Mouse (Mus musculus): ENCODE data around the gene Hist2h3b.
A peak's percentile ranks its signal among the peaks of the same experiment; 100 is the strongest.
"Not testable (repeated sequence)": the region's sequence is repeated elsewhere in the genome, so short reads cannot be mapped to it uniquely, and the experiment has no call there.

Hist2h3b gene

DNA sequence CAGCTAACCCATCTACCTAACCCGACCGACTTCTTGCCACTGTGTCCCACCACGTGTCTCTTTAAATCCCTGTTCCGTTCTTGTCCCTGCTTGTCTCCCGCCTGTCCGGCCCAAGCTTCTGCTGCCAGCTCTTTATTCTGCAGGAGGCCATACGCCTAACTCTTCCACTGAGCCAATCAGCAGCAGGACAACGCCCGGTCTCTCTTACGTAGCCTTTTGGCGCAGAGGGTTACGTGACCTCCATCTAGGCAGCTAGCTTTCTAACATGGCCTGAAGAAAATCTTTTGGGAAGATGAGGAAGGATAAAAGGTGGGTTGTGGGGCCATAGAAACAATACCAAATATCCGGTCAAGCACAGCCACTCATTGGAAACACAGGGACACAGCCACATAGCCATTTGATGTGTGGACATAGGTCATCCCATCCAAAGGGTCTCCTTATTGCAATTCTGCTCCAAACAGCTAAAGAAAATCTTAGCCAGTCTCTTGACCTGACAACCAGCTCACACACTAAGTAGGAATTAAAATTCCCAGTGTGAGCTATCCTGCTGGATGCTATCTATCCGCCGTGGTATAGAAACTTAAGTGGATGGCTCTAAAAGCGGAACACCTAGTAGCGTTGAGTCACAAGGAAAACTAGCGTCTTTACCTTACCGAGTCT lies 6.1 kb upstream of the Hist2h3b start:
- peak; percentile 97 for DNase-seq (ENCODE audit: low read depth, low spot score)

DNA sequence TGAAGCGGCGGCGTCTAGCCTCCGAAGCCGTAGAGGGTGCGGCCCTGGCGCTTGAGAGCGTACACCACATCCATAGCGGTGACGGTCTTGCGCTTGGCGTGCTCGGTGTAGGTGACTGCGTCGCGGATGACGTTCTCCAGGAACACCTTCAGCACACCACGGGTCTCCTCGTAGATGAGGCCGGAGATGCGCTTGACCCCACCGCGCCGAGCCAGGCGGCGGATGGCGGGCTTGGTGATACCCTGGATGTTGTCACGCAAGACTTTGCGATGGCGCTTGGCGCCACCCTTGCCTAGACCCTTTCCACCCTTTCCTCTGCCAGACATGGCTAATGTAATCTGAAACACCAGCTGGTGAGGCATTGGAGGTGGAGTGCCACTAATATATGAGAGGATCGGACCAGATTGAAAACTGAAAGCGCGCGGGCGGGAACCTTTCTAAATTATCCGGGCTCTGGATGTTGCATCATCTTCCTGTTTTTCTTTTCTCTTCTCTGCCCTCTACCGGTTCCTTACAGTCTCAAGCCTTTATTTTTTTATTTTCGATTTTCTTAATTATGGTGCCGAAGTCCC lies 5.4 kb upstream of the Hist2h3b start, which contains the start of gene Hist2h4:
Hist2h4 (minus strand) TSS at position 333 of the 572 bp plus-strand sequence.
- peak; percentile 99 for DNase-seq (ENCODE audit: low read depth, low spot score)

DNA sequence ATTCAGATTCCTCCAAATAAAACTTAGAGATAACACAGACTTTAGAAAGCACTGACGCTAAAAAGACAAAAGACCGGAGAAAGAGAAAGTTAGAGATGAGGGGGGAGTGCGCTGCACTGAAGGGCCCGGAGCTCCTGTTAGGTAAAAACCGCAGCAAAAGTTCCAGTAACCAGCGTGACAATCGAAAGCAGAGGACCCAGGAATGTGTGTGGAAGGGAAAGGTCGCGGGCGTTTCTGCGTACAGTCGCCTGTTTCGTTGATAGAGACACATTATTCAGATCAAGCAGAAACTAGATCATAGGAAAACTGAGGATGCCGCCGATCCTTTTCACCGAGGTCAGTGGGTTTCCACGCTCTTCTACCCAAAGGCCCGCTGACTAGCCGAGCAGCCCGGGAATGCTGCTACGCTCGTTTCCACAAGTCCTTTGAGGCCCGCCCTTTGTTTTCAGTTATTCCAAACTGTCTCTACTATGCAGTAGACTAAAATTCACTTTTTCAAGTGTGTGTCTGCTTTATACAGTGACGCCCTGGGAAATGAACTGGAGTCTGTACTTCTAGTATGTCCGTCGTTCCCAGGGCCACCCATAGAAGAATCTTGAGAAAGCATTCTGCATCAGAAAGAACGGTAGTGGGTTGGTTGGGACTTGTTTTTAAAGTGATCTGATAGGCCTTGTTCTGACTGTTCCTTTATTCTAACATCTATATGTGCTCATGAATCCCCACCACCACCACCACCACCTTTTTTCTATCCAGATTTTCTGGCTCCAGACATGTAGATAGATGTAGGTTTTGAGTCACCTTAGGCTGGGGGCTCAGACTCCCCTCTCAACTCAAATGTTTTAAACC lies 4.7 kb upstream of the Hist2h3b start:
- peak; percentile 77 for DNase-seq (ENCODE audit: low read depth, low spot score)

DNA sequence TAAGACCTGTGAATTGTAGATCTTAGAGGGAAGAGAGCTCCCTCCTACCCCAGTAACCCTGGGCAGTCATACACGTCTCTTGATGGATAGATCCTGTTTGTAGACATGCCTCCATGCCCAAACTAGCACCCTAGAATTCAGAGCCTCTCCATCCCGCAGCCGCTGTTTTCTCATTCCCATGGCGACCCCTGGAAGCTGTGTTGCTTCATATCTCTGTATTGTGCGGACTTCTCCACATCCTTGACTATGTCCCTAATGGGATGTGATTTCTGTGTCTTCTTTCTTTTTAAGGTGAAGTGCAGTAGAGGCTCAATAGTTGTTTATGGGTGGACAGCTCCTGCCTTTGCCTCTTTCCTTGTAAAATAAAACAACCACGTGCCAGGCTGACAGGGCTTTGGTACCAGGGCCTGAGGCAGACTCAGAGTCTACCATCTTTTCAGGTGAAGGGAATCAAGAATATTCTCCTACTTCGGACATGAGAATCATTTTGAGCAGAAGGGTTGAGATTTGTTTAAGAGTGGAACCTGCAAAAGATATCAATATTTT lies 4.0 kb upstream of the Hist2h3b start:
- DNase-seq (ENCODE audit: low read depth, low spot score), result peak; percentile 47

DNA sequence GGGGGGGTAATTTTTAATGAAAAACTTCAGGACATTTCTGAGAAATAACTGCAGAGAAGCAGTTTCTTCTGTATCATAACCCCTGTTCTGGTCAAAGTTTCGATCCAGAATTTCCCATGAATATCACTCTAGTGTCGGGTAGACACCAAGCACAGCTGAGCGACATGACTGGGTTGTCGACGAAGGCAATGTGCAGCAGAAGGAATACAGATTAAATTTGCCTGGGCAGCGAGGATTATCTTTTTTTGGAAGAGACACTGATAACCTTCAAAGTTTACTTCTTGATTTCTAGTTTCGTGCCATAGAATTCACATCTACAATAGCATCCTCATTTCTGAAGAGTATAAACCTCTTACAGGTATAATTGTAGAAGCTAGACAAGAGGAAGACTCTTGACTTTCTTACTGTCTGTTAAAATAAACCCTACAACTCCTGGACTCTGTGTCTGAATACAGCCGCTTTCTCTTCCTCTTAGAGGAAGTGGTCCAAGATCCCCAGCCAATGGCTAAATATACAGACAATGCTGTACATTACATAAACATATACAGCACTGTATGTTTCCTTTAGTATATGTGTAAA lies 2.2 kb upstream of the Hist2h3b start:
- DNase-seq (ENCODE audit: low read depth, low spot score), result no peak

DNA sequence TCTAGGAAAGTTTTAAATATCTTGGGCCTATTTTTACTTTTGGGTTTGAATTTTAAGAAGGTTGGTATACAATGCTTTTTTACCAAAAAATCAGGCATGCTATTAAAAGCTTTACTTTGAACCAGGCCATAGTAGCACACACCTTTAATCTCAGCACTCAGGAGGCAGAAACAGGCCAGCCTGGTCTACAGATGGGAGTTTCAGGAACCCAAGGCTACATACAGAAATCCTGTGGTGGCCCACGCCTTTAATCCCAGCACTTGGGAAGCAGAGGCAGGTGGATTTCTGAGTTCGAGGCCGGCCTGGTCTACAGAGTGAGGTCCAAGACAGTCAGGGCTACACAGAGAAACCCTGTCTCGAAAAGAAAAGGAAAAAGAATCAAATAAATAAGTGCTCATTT lies 913 bp upstream of the Hist2h3b start:
- DNase-seq (ENCODE audit: low read depth, low spot score), result no peak

DNA sequence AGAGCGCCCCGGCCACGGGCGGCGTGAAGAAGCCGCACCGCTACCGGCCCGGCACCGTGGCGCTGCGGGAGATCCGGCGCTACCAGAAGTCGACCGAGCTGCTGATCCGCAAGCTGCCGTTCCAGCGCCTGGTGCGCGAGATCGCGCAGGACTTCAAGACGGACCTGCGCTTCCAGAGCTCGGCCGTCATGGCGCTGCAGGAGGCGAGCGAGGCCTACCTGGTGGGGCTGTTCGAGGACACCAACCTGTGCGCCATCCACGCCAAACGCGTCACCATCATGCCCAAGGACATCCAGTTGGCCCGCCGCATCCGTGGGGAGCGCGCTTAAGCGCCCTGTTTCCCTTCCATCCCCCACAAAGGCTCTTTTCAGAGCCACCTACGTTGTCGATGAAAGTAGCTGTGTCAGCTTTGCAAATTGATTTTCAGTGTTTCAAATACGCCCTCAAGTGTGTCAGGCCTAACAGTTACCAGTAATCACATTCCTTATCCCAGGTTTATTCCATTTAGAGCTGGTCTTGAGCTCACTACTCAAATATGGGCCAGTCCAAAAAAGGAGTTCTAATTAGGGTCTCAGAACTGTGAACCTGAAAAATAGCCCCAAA lies 423 bp downstream of the Hist2h3b start:
- not testable (repeated sequence) for DNase-seq (ENCODE audit: low read depth, low spot score)

DNA sequence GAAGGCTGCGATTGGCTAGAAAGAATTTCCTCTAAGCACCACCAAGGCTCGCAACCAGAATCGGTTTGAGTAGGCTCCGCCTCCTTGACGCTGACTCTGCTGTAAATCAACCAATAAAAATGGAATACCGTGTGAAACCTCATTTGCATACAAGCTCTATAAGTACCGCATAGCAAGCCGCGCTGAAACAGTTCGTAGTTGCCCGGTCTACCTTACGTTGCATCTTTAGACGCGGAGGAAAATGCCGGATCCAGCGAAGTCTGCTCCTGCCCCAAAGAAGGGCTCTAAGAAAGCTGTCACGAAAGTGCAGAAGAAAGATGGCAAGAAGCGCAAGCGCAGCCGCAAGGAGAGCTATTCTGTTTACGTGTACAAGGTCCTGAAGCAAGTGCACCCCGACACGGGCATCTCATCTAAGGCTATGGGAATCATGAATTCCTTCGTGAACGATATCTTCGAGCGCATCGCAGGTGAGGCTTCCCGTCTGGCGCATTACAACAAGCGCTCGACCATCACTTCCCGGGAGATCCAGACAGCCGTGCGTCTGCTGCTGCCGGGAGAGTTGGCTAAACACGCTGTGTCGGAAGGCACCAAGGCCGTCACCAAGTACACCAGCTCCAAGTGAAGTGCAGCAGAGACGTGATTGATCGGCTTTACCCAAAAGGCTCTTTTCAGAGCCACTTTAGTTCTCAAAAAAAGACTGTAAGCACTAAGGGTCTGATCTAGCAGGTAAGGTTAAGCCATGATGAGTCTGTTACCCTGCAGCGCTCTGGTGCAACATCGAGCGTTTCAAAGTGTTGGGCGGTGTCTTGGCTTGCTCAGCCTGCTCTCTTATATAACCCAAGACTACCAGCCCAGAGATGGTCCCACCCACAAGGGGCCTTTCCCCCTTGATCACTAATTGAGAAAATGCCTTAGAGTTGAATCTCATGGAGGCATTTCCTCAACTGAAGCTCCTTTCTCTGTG lies 1.3 kb downstream of the Hist2h3b start, which contains the start of gene Hist2h2bb:
Hist2h2bb (plus strand) TSS at position 242 of the 964 bp plus-strand sequence.
- DNase-seq (ENCODE audit: low read depth, low spot score), result peak; percentile 99

DNA sequence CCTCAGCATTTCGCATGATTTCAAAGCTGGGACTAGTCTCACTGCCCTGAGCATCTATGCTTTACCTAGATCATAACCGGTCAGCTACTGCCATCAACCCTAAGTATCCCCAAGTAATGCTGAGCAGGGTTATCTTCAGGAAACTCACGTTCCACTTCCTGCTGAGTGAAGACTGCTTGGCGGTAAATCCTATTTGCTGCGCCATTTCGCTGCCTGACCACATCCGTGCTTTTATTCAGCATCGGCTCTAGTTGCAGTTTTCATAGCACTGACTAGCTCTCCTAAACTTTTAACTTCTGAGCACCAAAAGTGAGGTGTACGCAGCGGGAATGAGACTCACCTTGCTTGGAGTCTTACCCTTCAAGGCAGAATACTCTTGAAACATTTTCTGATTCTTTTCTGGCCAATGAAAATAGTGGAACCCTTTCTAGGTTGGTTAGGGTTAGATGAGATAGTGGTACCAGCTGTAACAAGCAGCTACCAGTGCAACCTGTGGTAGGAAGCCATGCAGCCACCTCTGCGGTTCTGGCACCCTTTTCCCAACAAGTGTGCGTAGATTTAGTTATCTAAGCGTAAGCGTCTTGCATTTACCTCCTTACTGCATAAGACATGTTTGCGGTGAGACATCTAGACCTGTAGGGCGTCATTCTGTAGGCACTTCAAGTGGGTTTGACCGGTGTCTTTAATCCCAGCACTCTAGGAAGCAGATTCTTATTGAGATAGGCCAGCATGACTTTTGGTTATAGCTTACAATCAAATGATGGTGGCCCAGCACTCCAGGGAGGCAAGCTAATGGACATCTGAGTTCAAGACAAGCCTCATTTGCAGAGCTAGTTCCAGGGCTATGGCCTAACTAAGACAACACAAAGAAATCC lies 5.4 kb downstream of the Hist2h3b start:
- peak; percentile 80 for DNase-seq (ENCODE audit: low read depth, low spot score)

DNA sequence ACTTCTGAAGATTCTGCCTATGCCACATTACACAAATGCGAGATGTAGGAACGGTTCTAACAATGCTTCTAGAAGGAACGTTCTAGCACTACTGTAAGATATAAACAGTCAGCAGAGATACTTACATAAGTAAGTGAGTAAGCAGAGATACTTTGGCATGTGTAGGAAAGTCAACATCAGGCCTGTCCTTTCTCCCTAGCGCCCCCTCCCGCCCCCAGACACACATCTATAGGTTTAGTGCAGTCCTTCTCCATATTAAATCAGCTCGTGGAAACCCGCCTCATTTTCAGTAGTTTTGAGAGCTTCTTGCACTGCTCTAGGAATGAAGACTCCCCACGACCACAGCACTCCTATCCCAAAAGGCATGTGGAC lies 9.0 kb downstream of the Hist2h3b start:
- peak; percentile 43 for DNase-seq (ENCODE audit: low read depth, low spot score)

DNA sequence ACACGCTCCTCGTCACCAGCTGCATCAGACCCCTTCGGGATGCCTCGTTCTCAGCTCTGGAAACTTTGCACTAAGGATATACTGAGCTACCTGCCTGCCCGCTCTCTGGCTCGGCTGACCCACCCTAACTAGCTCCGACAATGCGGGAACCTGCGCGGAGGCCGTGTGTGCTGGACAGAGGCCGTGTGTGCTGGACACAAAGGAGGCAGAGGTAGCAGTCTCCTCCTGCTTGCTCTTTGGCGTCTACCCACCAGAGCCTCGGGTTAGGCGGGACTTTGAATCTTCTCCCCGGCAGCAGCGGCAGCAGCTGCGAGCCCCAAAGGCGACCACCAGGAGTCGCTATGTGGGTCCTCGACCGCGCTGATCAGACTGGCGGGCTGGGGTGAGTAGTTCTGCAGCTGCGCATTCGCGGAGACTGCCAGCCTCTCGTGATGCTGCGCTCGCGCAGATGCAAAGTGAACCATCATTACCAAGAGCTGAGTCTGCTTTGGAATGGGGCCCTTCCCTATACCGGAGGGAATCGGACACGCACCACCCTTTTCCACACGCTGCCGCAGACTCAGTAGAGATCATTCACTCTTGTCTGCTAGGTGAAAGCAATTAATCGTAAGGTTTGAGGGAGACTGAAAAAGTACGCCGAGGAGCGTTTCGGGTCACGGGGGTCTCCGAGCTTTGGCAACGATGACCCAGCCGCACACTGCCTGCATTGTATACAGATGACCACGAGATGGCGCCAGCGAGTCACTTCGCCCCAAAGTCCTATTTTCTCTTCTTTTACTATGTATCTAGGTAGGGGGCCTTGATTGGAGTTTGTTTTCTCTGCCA lies 9.6 kb downstream of the Hist2h3b start:
- peak; percentile 94 for DNase-seq (ENCODE audit: low read depth, low spot score)

DNA sequence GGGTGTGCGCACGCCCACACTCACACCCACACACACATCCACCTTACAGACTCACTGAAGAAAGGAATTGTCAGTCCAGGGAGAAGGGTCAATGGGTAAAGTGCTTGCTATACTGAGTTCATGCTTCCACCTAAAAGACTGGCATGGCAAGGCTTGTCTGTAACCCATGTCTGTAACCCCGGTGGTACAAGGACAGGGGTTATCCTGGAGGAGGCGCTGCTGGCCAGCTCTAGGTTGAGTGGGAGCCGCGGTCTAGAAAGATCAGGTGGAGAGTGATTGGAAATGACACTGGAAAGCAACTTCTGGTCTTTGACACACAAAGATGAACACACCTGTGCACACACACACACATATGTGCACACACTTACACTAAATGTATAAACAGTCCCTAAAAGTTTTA lies 12.2 kb downstream of the Hist2h3b start:
- DNase-seq (ENCODE audit: low read depth, low spot score), result no peak

DNA sequence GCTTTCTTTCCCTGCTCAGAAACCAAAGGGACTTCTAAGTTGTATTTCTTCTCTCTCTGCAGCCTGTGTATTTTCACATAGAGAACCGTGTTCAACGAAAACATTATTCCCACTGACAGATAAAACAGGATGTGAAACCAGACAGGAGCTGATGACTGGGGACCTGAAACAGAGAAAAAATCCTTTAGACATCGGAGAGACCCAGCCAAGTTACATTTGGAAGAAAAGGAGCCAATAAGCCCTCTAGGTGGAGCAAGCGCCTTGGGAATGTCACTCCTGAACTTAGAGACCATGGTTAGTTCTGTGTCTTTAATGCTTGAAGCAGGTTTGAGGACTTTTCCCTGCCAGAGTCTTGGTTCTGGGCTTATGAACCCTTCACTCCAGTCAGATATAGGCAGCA lies 16.0 kb downstream of the Hist2h3b start:
- DNase-seq (ENCODE audit: low read depth, low spot score), result peak; percentile 56

DNA sequence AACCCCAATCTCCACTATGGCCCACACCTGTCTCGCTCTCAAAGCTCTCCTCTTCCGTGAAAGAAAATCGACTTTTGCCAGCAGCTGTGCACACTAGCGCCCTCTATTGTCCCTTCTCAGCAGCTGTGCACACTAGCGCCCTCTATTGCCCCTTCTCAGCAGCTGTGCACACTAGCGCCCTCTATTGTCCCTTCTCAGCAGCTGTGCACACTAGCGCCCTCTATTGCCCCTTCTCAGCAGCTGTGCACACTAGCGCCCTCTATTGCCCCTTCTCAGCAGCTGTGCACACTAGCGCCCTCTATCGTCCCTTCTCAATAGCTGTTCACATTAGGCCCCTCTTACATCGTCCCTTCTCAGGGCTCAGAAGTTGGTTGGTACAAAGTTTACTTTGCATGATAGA lies 18.9 kb downstream of the Hist2h3b start:
- DNase-seq (ENCODE audit: low read depth, low spot score), result not testable (repeated sequence)

DNA sequence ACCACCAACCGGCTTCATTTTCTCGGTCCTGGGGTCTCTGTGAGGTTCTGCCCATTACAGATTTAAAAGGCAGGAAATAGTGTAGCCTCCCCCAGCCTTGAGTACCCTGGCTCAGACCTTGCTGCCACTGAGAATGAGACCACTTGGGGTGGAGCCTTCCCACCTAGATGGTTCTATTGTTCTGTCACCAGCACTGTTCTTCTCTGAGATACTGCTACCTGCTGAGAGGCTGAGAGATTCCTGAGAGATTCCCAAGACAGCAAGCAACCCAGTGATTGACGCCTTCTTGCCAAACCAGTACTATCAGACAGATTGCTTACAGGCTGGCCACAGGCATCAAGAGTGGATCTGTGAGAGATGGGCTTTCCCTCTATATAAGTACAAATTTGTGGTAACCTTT lies 20.7 kb downstream of the Hist2h3b start:
- no peak for DNase-seq (ENCODE audit: low read depth, low spot score)

DNA sequence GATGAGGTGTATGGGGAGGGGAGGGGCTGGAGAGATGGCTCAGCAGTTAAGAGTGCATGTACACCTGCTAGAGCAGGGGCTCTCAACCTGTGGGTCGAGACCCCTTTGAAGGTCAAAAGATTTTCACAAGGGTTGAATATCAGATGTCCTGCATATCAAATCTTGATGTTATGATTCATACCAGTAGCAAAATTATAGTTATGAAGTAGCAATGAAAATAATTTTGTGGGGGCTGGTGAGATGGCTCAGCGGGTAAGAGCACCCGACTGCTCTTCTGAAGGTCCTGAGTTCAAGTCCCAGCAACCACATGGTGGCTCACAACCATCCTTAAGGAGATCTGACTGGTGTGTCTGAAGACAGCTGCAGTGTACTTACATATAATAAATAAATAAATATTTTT lies 22.3 kb downstream of the Hist2h3b start:
- not testable (repeated sequence) for DNase-seq (ENCODE audit: low read depth, low spot score)

DNA sequence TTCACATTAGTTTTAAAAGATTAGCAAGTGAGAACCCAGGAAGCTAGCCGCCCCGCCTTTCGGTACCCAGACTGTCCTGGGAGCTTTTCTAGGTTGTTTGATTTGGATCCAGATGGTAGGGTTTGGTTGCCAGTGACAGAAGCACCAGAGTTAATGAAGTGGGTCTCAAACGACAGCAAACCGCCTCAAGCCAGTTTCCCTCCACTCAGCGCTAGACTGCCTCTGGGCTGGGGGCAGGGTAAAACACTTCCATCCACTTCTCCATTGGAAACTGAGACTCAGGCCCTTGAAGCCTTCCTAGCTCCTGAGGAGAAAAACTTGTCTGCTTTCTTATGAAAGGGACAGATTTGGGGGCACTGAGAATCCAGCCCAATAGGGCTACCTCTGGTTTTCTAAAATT lies 24.2 kb downstream of the Hist2h3b start:
- no peak for DNase-seq (ENCODE audit: low read depth, low spot score)

DNA sequence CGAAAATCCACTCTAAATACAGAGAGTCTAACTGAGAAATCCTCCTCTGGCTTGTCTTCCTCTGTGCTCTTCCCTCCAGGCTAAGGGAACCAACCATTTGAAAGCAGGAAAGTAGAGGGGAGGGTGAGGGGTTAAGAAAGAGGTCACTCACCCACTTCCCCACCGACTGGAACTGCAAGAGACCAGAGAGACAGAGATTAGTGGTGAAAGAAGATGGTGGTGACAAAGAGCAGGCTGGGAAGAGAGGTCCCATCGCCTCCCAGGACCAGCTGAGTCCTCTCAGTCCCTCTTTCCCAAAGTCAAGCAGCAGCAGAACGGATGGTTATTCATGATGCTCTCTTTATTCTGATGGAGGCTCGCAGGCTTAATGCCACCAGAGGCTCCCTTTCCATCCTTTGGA lies 24.9 kb downstream of the Hist2h3b start:
- DNase-seq (ENCODE audit: low read depth, low spot score), result no peak

Measured in 3T3-L1 (cell line).